12 mouse cellular contexts compared by ENCODE assay signal in genomic region chr1:137373509-137374420, GRCm38 (mm10).
DNase-seq lines count a peak whose midpoint lies in the region; ATAC-seq lines count a peak whose summit lies in the region.
"Had no signal": no experiment of that assay in that cellular context is flagged by ENCODE, and none has a peak within 500 bp of the region (broad histone marks: within the 10 kb centered on the region; RNA-seq: fewer than 3 reads in every experiment).

No protein-coding gene starts in this region.

- DNase-seq in neural tube, embryonic 10.5 days (ENCODE audit: extremely low spot score, low spot score): peak; percentile 36
- DNase-seq in midbrain, embryonic 11.5 days (ENCODE audit: low spot score, missing footprints): peak; percentile 87
- DNase-seq in left cerebral cortex, postnatal 4 days: no peak
- DNase-seq in adrenal gland, postnatal 14 days: no peak
- DNase-seq in frontal cortex, postnatal 25 days (ENCODE audit: low spot score in 2 of 2): no peak
- DNase-seq: heart, postnatal 10 days; lung, postnatal 14 days had no signal

- H3K27ac ChIP-seq in neural tube, embryonic 15.5 days (replicated peaks): no peak overlapping the region
- peak overlapping the region; percentile 73 for H3K27ac ChIP-seq in forebrain, embryonic 15.5 days (replicated peaks)
- no peak overlapping the region for H3K27ac ChIP-seq in midbrain, embryonic 11.5 days (ENCODE audit: low read depth, low read length)
- H3K27ac ChIP-seq: left cerebral cortex, adult 2 months; neural tube, embryonic 12.5 days; stomach, postnatal 0 days had no signal

- H3K27me3 ChIP-seq in neural tube, embryonic 15.5 days (replicated peaks): no peaks in the 10 kb centered on the region
- no peaks in the 10 kb centered on the region for H3K27me3 ChIP-seq in forebrain, embryonic 15.5 days
- H3K27me3 ChIP-seq in midbrain, embryonic 11.5 days (ENCODE audit: control insufficient read depth, insufficient read depth, low read length): no peaks in the 10 kb centered on the region
- H3K27me3 ChIP-seq: neural tube, embryonic 12.5 days had no signal

- 36% methylated on average over 15 of the region's 15 CpGs for WGBS in neural tube, embryonic 15.5 days
- 16% methylated on average over 15 of the region's 15 CpGs for WGBS in forebrain, embryonic 15.5 days
- WGBS in midbrain, embryonic 11.5 days: 44% methylated on average over 15 of the region's 15 CpGs

- no peak overlapping the region for H3K4me3 ChIP-seq in neural tube, embryonic 15.5 days (replicated peaks)
- no peak overlapping the region for H3K4me3 ChIP-seq in forebrain, embryonic 15.5 days
- no peak overlapping the region for H3K4me3 ChIP-seq in midbrain, embryonic 11.5 days (ENCODE audit: low read depth, low read length)
- H3K4me3 ChIP-seq: left cerebral cortex, adult 2 months; neural tube, embryonic 12.5 days had no signal

- intact Hi-C loops in left cerebral cortex, postnatal 4 days (cut with DNase I): no loop called here

- 0 out of 2 replicates have a peak, but pooled peaks cover 5% of the 10 kb centered on the region for H3K4me1 ChIP-seq in neural tube, embryonic 15.5 days
- peaks cover 34% of the 10 kb centered on the region for H3K4me1 ChIP-seq in forebrain, embryonic 15.5 days
- H3K4me1 ChIP-seq in midbrain, embryonic 11.5 days (ENCODE audit: control insufficient read depth, insufficient read depth, low read length): peaks cover 17% of the 10 kb centered on the region

- no peaks in the 10 kb centered on the region for H3K36me3 ChIP-seq in neural tube, embryonic 15.5 days
- no peaks in the 10 kb centered on the region for H3K36me3 ChIP-seq in forebrain, embryonic 15.5 days
- no peaks in the 10 kb centered on the region for H3K36me3 ChIP-seq in midbrain, embryonic 11.5 days (ENCODE audit: control insufficient read depth, insufficient read depth, low read length)
- H3K36me3 ChIP-seq: neural tube, embryonic 12.5 days had no signal

- no peak for ATAC-seq in neural tube, embryonic 15.5 days (ENCODE audit: low FRiP score)
- ATAC-seq in forebrain, embryonic 15.5 days (replicated peaks): peak; percentile 83
- ATAC-seq in midbrain, embryonic 11.5 days (ENCODE audit: low FRiP score): peak; percentile 60

- no peak overlapping the region for H3K4me2 ChIP-seq in neural tube, embryonic 15.5 days
- no peak overlapping the region for H3K4me2 ChIP-seq in forebrain, embryonic 15.5 days (replicated peaks)
- H3K4me2 ChIP-seq in midbrain, embryonic 11.5 days: no peak overlapping the region
- H3K4me2 ChIP-seq: neural tube, embryonic 12.5 days had no signal

- no peaks in the 10 kb centered on the region for H3K9me3 ChIP-seq in neural tube, embryonic 15.5 days (replicated peaks)
- H3K9me3 ChIP-seq in forebrain, embryonic 15.5 days: no peaks in the 10 kb centered on the region
- H3K9me3 ChIP-seq in midbrain, embryonic 11.5 days (ENCODE audit: control insufficient read depth, low read length): no peaks in the 10 kb centered on the region
- H3K9me3 ChIP-seq: neural tube, embryonic 12.5 days had no signal

- no peak overlapping the region for H3K9ac ChIP-seq in neural tube, embryonic 15.5 days (replicated peaks)
- H3K9ac ChIP-seq in forebrain, embryonic 15.5 days (replicated peaks): no peak overlapping the region
- H3K9ac ChIP-seq in midbrain, embryonic 11.5 days (ENCODE audit: low read length): no peak overlapping the region
- H3K9ac ChIP-seq: neural tube, embryonic 12.5 days had no signal

Comparison
In these comparisons a context has a peak if more than half of its experiments do, and no peak if none do; other contexts are left out.
1. DNase-seq: peak in neural tube, embryonic 10.5 days (single experiment) and midbrain, embryonic 11.5 days (single experiment); none in left cerebral cortex, postnatal 4 days (single experiment), adrenal gland, postnatal 14 days (single experiment) and frontal cortex, postnatal 25 days (0 of 2).